Mouse (Mus musculus): Measurements from ENCODE around the gene Abtb2. TPM values are rescaled to one million over a fixed set of nuclear protein-coding genes. Genes with fewer than 3 reads are reported as not detected.

The Abtb2 gene
- polyA plus RNA-seq, 1 experiment from 2014 or later: 0.14 TPM

GRCm38 (mm10) chr2:103760421-103760820, 194.3 kb downstream of the Abtb2 start:
- peak overlapping the region; percentile 96 for H3K4me3 ChIP-seq (ENCODE audit: inconsistent target)
- WGBS (ENCODE audit: missing documents): 2% methylated on average over 12 of the region's 12 CpGs
- H3K79me2 ChIP-seq (ENCODE audit: inconsistent target): peaks cover 22% of the 10 kb centered on the region
- peak overlapping the region; percentile 62 for H3K27ac ChIP-seq
- H3K36me3 ChIP-seq (ENCODE audit: inconsistent target): no peaks in the 10 kb centered on the region

GRCm38 (mm10) chr2:103760906-103761716, 195.0 kb downstream of the Abtb2 start, which contains the start of gene Nat10:
TSS of gene Nat10 (minus strand) at chr2:103761270.
- Histone ChIP-seq H3K79me2 (ENCODE audit: inconsistent target) (peaks cover 22% of the 10 kb centered on the region), H3K36me3 (ENCODE audit: inconsistent target) (peaks cover 3% of the 10 kb centered on the region; the same call in 1 of the 2 replicates), H3K27ac (peak within 1 kb of the TSS; percentile 62), H3K4me3 (ENCODE audit: inconsistent target) (peak within 1 kb of the TSS; percentile 96)
- under 1% methylated on average over 47 of the region's 47 CpGs for WGBS (ENCODE audit: missing documents)

- peaks cover 11% of the 10 kb centered on the region for H3K36me3 ChIP-seq (ENCODE audit: inconsistent target)
- no peak overlapping the region for H3K27ac ChIP-seq
- H3K4me3 ChIP-seq (ENCODE audit: inconsistent target): peak overlapping the region; percentile 96
- WGBS (ENCODE audit: missing documents): 34% methylated on average over 3 of the region's 4 CpGs
- peaks cover 22% of the 10 kb centered on the region for H3K79me2 ChIP-seq (ENCODE audit: inconsistent target)
These were observed 195.9 kb downstream of the Abtb2 start for GRCm38 (mm10) chr2:103761993-103762392.

GRCm38 (mm10) chr2:103762492-103762891, 196.4 kb downstream of the Abtb2 start:
- WGBS (ENCODE audit: missing documents): 90% methylated on average over 1 of the region's 1 CpGs
- H3K36me3 ChIP-seq (ENCODE audit: inconsistent target): peaks cover 16% of the 10 kb centered on the region
- H3K79me2 ChIP-seq (ENCODE audit: inconsistent target): peaks cover 22% of the 10 kb centered on the region
- H3K4me3 ChIP-seq (ENCODE audit: inconsistent target): no peak overlapping the region
- no peak overlapping the region for H3K27ac ChIP-seq

Other genes with a start within 250 kb of the Abtb2 start
- gene Elf5, start 154.6 kb upstream of the Abtb2 start, polyA plus RNA-seq (2018): not detected in 3 replicates
- gene Cat, start 81.2 kb upstream of the Abtb2 start, polyA plus RNA-seq (2018): 207 to 457 TPM (median 368 TPM) in 3 replicates
- 10.2 to 23.1 TPM (median 16.4 TPM) in 3 replicates for gene Nat10, start 195.0 kb downstream of the Abtb2 start, polyA plus RNA-seq (2018)
- 198 to 272 TPM (median 226 TPM) in 3 replicates for gene Caprin1, start 231.3 kb downstream of the Abtb2 start, polyA plus RNA-seq (2018)